Mouse (Mus musculus): ENCODE measurements around the gene Atrn. TPM values are rescaled to one million over a fixed set of nuclear protein-coding genes. Genes with fewer than 3 reads are reported as not detected.

Gene Atrn
- polyA plus RNA-seq, 1 experiment from 2014 or later = 5.3 TPM

- Histone ChIP-seq H3K4me1 (ENCODE audit: insufficient read depth, low read depth, low read length) (no peaks in the 10 kb centered on the region), H3K27ac (ENCODE audit: low read length) (no peak overlapping the region), H3K36me3 (ENCODE audit: insufficient read depth, low read length) (peaks cover 9% of the 10 kb centered on the region; the same call in 1 of the 2 replicates), H3K4me2 (replicated peaks; ENCODE audit: low read depth, low read length) (no peak overlapping the region), H3K9ac (replicated peaks; ENCODE audit: low read depth) (no peak overlapping the region), H3K9me3 (ENCODE audit: low read length) (no peaks in the 10 kb centered on the region), H3K4me3 (ENCODE audit: low read depth, low read length) (no peak overlapping the region), H3K27me3 (replicated peaks; ENCODE audit: insufficient read depth, low read length) (no peaks in the 10 kb centered on the region)
- 91% methylated on average over 4 of the region's 4 CpGs for WGBS
- no peak for ATAC-seq
- no peak for DNase-seq (ENCODE audit: low spot score)
- no peak for TF ChIP-seq EP300 (IDR thresholded peaks at IDR 0.05)
Measured at GRCm38 (mm10) chr2:130972386-130972785, 66.1 kb downstream of the Atrn start.

GRCm38 (mm10) chr2:130974928-130975327 lies 68.6 kb downstream of the Atrn start:
- Histone ChIP-seq H3K9ac (replicated peaks; ENCODE audit: low read depth) (no peak overlapping the region), H3K27ac (ENCODE audit: low read length) (no peak overlapping the region), H3K4me1 (ENCODE audit: insufficient read depth, low read depth, low read length) (no peaks in the 10 kb centered on the region), H3K4me2 (replicated peaks; ENCODE audit: low read depth, low read length) (no peak overlapping the region), H3K27me3 (replicated peaks; ENCODE audit: insufficient read depth, low read length) (no peaks in the 10 kb centered on the region), H3K4me3 (ENCODE audit: low read depth, low read length) (no peak overlapping the region), H3K36me3 (ENCODE audit: insufficient read depth, low read length) (peaks cover 9% of the 10 kb centered on the region; the same call in 1 of the 2 replicates), H3K9me3 (ENCODE audit: low read length) (no peaks in the 10 kb centered on the region)
- DNase-seq (ENCODE audit: low spot score) (no peak), ATAC-seq (no peak)
- no peak for TF ChIP-seq CTCF (IDR thresholded peaks at IDR 0.05)
- no peak for TF ChIP-seq EP300 (IDR thresholded peaks at IDR 0.05)
- 77% methylated on average over 1 of the region's 1 CpGs for WGBS

- Histone ChIP-seq H3K27ac (ENCODE audit: low read length) (no peak overlapping the region), H3K27me3 (replicated peaks; ENCODE audit: insufficient read depth, low read length) (no peaks in the 10 kb centered on the region), H3K9ac (replicated peaks; ENCODE audit: low read depth) (no peak overlapping the region), H3K4me3 (ENCODE audit: low read depth, low read length) (no peak overlapping the region), H3K9me3 (ENCODE audit: low read length) (no peaks in the 10 kb centered on the region), H3K36me3 (ENCODE audit: insufficient read depth, low read length) (peaks cover 11% of the 10 kb centered on the region; the same call in 1 of the 2 replicates), H3K4me2 (replicated peaks; ENCODE audit: low read depth, low read length) (no peak overlapping the region), H3K4me1 (ENCODE audit: insufficient read depth, low read depth, low read length) (no peaks in the 10 kb centered on the region)
- DNase-seq (ENCODE audit: low spot score) = no peak
- TF ChIP-seq EP300 (IDR thresholded peaks at IDR 0.05) (no peak), CTCF (IDR thresholded peaks at IDR 0.05) (no peak)
- no peak for ATAC-seq
Measured at GRCm38 (mm10) chr2:130977589-130977988, 71.3 kb downstream of the Atrn start.

GRCm38 (mm10) chr2:130978058-130978847 lies 72.0 kb downstream of the Atrn start:
- H3K4me2 ChIP-seq (replicated peaks; ENCODE audit: low read depth, low read length) = no peak overlapping the region
- ATAC-seq = no peak
- peaks cover 12% of the 10 kb centered on the region; the same call in 1 of the 2 replicates for H3K36me3 ChIP-seq (ENCODE audit: insufficient read depth, low read length)
- WGBS = 77% methylated on average over 10 of the region's 10 CpGs
- no peak for DNase-seq (ENCODE audit: low spot score)
- no peak overlapping the region for H3K27ac ChIP-seq (ENCODE audit: low read length)
- H3K4me3 ChIP-seq (ENCODE audit: low read depth, low read length) = no peak overlapping the region
- H3K27me3 ChIP-seq (replicated peaks; ENCODE audit: insufficient read depth, low read length) = no peaks in the 10 kb centered on the region
- no peaks in the 10 kb centered on the region for H3K9me3 ChIP-seq (ENCODE audit: low read length)
- no peaks in the 10 kb centered on the region for H3K4me1 ChIP-seq (ENCODE audit: insufficient read depth, low read depth, low read length)
- H3K9ac ChIP-seq (replicated peaks; ENCODE audit: low read depth) = no peak overlapping the region
- TF ChIP-seq CTCF (IDR thresholded peaks at IDR 0.05) (no peak), EP300 (IDR thresholded peaks at IDR 0.05) (no peak)

- H3K9ac ChIP-seq (replicated peaks; ENCODE audit: low read depth) = no peak overlapping the region
- H3K4me1 ChIP-seq (ENCODE audit: insufficient read depth, low read depth, low read length) = no peaks in the 10 kb centered on the region
- no peak overlapping the region for H3K4me3 ChIP-seq (ENCODE audit: low read depth, low read length)
- TF ChIP-seq CTCF (IDR thresholded peaks at IDR 0.05) = no peak
- H3K27me3 ChIP-seq (replicated peaks; ENCODE audit: insufficient read depth, low read length) = no peaks in the 10 kb centered on the region
- no peak for DNase-seq (ENCODE audit: low spot score)
- H3K27ac ChIP-seq (ENCODE audit: low read length) = no peak overlapping the region
- no peak for ATAC-seq
- no peak overlapping the region for H3K4me2 ChIP-seq (replicated peaks; ENCODE audit: low read depth, low read length)
- no peaks in the 10 kb centered on the region for H3K9me3 ChIP-seq (ENCODE audit: low read length)
- peaks cover 9% of the 10 kb centered on the region; the same call in 1 of the 2 replicates for H3K36me3 ChIP-seq (ENCODE audit: insufficient read depth, low read length)
Measured at GRCm38 (mm10) chr2:130979138-130979537, 72.8 kb downstream of the Atrn start.

- no peak overlapping the region for H3K9ac ChIP-seq (replicated peaks; ENCODE audit: low read depth)
- H3K4me1 ChIP-seq (ENCODE audit: insufficient read depth, low read depth, low read length) = no peaks in the 10 kb centered on the region
- TF ChIP-seq CTCF (IDR thresholded peaks at IDR 0.05) (no peak), EP300 (IDR thresholded peaks at IDR 0.05) (no peak)
- H3K4me3 ChIP-seq (ENCODE audit: low read depth, low read length) = no peak overlapping the region
- H3K27me3 ChIP-seq (replicated peaks; ENCODE audit: insufficient read depth, low read length) = no peaks in the 10 kb centered on the region
- H3K9me3 ChIP-seq (ENCODE audit: low read length) = no peaks in the 10 kb centered on the region
- H3K4me2 ChIP-seq (replicated peaks; ENCODE audit: low read depth, low read length) = no peak overlapping the region
- no peak overlapping the region for H3K27ac ChIP-seq (ENCODE audit: low read length)
- DNase-seq (ENCODE audit: low spot score) (no peak), ATAC-seq (no peak)
- WGBS = 92% methylated on average over 2 of the region's 2 CpGs
- peaks cover 6% of the 10 kb centered on the region; the same call in 1 of the 2 replicates for H3K36me3 ChIP-seq (ENCODE audit: insufficient read depth, low read length)
Measured at GRCm38 (mm10) chr2:130992818-130993217, 86.5 kb downstream of the Atrn start.
